Mouse (Mus musculus) limb, embryonic 13.5 days (tissue): ENCODE measurements around the gene Ifi214. TPM values are rescaled to one million over a fixed set of nuclear protein-coding genes. Genes with fewer than 3 reads are reported as not detected.
"Not testable (repeated sequence)": the region's sequence is repeated elsewhere in the genome, so short reads cannot be mapped to it uniquely, and the experiment has no call there.

ENCODE experiments used
- ATAC-seq: fragments of 200-750 bp; cut with Nextera tagmentation; 2 replicates; pipeline ENCODE4 v1.8.0; 2017; ENCODE audit warnings: low read depth, moderate number of reproducible peaks, moderate TSS enrichment; ENCODE audit not compliant: low FRiP score
- H3K27ac ChIP-seq: fragments of 300-500 bp; sonication (generic); 2 replicates; pipeline ENCODE4 v1.5.1; 2015; ENCODE audit warnings: inconsistent platforms, mild to moderate bottlenecking, moderate library complexity
- H3K27me3 ChIP-seq: fragments of 300-500 bp; sonication (generic); 2 replicates; pipeline ENCODE4 v1.6.1; 2015; ENCODE audit warnings: mild to moderate bottlenecking, inconsistent platforms
- H3K36me3 ChIP-seq: fragments of 300-500 bp; sonication (generic); 2 replicates; pipeline ENCODE4 v1.6.1; 2015; ENCODE audit warnings: inconsistent platforms, mild to moderate bottlenecking, moderate library complexity
- H3K4me1 ChIP-seq: fragments of 300-500 bp; sonication (generic); 2 replicates; pipeline ENCODE4 v1.6.1; 2015; ENCODE audit warnings: inconsistent platforms
- H3K4me2 ChIP-seq: fragments of 300-500 bp; sonication (generic); replicated peaks from 2 replicates; pipeline ENCODE4 v1.6.1; 2015; ENCODE audit warnings: inconsistent platforms, mild to moderate bottlenecking, moderate library complexity
- H3K4me3 ChIP-seq: fragments of 300-500 bp; sonication (generic); 2 replicates; pipeline ENCODE4 v1.5.1; 2015; ENCODE audit warnings: moderate library complexity, mild to moderate bottlenecking, inconsistent platforms
- H3K9ac ChIP-seq: fragments of 300-500 bp; sonication (generic); 2 replicates; pipeline ENCODE4 v1.6.1; 2015; ENCODE audit warnings: mild to moderate bottlenecking, inconsistent platforms
- H3K9me3 ChIP-seq: fragments of 300-500 bp; sonication (generic); 2 replicates; pipeline ENCODE4 v1.6.1; 2016; ENCODE audit warnings: inconsistent platforms
- WGBS: fragments of 180-500 bp; shearing (Covaris S2); methylation state at CpG from one replicate; pipeline ENCODE4 v1.1.7; 2015; 5-methylcytosine and 5-hydroxymethylcytosine counted together
- polyA plus RNA-seq: library from polyadenylated mRNA; unstranded; fragments of >200 nt; fragmentation: Nextera tagmentation; extraction: Ambion mirVana; gene quantifications from 2 replicates; pipeline ENCODE4 v1.2.1, GENCODE M21; 2015

The Ifi214 gene
- polyA plus RNA-seq: not detected in 2 replicates

DNA sequence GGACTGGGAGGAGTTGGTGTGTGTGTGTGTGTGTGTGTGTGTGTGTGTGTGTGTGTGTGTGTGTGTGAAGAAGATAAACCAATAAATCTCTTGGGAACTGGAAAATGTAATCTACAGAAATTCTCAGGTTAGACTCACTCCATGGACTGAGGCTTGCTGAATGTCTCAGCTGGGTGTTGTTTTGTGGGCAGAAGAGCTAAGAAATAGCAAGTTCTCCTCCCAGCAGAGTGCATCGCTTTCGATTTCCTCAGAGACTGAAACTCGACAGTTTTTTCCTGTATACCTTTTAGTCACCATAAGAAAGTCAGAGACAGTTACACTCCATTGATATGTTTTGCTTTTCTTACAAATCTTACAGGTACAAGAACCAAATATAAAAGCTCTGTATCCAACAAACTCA lies at the start of gene Ifi214:
Ifi214 (minus strand) TSS at position 167 of the 400 bp plus-strand sequence.
- not testable (repeated sequence) for ATAC-seq, H3K9ac ChIP-seq, H3K4me2 ChIP-seq, H3K4me1 ChIP-seq, H3K27me3 ChIP-seq, H3K4me3 ChIP-seq, H3K36me3 ChIP-seq, H3K27ac ChIP-seq, H3K9me3 ChIP-seq
- 88% methylated on average over 3 of the region's 3 CpGs for WGBS

DNA sequence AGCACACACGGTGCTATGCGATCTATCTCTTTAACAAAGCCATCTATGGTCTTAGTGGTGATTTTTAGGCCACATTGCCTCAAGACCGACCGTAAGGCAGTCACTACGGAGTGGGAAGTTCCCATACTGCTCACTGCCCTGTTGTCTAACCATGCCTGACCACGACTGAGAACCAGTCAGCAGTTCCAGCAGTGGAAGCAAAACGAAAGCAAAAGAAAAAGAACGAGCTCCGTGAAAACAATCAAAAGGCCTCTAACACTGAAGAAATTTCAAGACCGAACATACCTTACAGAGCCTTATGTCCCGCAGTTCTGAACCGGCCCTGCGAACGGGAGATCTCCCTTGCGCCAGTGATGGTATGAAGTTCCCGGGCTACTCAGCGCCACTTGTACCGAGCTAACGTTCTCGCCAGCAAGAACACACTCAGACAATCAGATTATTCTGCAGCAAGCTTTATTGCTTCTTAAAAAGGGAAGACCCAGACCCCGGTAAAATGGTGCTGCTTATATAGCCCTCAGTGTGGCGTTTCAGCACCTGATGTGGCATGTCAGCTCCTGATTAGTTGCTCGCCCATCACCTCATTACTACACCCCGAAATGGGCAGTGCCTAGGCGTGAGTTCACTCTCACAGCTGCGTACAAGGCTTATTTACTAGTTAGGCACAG lies 44.3 kb upstream of the Ifi214 start:
- H3K9me3 ChIP-seq: peaks cover 41% of the 10 kb centered on the region
- H3K27me3 ChIP-seq: no peaks in the 10 kb centered on the region
- WGBS: 90% methylated on average over 26 of the region's 26 CpGs
- H3K27ac ChIP-seq: no peak overlapping the region
- no peak for ATAC-seq
- no peaks in the 10 kb centered on the region for H3K4me1 ChIP-seq
- no peaks in the 10 kb centered on the region for H3K36me3 ChIP-seq
- no peak overlapping the region for H3K4me2 ChIP-seq
- H3K9ac ChIP-seq: no peak overlapping the region
- no peak overlapping the region for H3K4me3 ChIP-seq

DNA sequence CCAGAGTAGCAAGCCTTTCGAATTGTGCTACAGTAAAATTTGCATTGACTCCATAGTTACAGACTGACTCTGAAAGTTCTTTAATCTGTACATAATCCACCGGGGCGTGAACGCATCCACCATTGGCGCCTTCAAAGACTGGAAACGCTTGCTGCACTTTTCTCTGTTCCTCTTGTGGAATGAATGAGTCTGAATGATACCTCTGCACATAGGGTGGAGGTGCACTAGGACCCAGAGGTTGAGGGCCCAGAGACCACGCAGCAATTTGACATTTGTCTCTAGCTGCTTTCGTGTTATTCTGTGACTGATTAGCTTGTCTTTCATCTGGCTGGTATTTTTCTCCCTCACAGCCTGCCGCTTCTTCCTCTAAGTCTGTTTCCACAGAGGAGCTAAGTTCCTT lies 43.3 kb upstream of the Ifi214 start:
- ATAC-seq: no peak
- H3K4me3 ChIP-seq: no peak overlapping the region
- H3K36me3 ChIP-seq: no peaks in the 10 kb centered on the region
- WGBS: 92% methylated on average over 9 of the region's 9 CpGs
- H3K9me3 ChIP-seq: peaks cover 42% of the 10 kb centered on the region
- no peak overlapping the region for H3K4me2 ChIP-seq
- H3K4me1 ChIP-seq: no peaks in the 10 kb centered on the region
- no peak overlapping the region for H3K27ac ChIP-seq
- H3K9ac ChIP-seq: no peak overlapping the region
- no peaks in the 10 kb centered on the region for H3K27me3 ChIP-seq

DNA sequence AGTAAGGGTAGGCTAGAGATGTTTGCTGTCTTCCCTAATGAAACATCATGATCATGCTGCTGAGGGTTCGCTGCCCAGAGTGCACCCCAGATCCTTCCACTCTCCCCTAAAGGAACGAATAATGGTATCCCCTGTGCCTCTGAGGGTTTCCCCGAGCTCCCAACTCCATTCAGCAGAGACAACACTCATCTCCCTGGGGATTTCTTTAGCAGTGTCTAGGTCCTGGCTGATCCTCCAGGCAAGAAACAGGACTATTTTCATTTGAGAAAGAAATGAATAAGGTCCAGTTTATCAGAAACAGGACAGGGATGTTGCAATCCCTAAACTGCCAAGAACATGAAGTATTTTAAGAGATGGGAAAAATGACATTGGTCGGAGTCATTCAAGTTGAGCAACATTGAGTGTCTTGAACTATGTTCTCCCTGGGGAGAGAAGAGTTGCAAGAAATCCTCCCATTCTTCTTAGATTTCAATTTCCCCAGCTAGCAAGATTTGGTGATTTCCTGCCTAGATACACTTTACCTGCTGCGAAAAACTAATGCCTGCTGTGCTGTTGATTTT lies 14.8 kb upstream of the Ifi214 start:
- 85% methylated on average over 5 of the region's 5 CpGs for WGBS
- not testable (repeated sequence) for ATAC-seq, H3K4me1 ChIP-seq, H3K9me3 ChIP-seq, H3K4me2 ChIP-seq, H3K9ac ChIP-seq, H3K36me3 ChIP-seq, H3K27me3 ChIP-seq, H3K27ac ChIP-seq, H3K4me3 ChIP-seq

DNA sequence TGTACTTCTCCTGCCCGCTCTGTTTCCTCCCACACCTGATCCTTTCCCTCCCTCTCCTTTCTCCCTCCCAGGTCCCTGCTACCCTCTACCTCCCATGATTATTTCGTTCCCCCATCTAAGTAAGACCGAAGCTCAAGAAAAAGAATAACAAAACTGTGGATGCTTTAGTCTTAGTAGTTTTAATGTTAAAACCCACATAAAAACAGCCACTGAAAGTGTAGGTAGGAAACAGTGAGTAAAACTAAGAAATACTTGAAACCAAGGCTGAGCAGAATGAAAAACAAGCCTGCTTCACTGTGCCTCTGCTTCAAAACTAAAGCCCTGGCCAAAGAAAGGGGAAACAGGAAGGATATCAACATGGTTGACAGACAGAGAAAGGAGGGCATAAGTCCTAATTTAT lies 13.0 kb upstream of the Ifi214 start:
- H3K9ac ChIP-seq, H3K4me3 ChIP-seq, H3K4me2 ChIP-seq, ATAC-seq, H3K9me3 ChIP-seq, H3K4me1 ChIP-seq, H3K27ac ChIP-seq, H3K36me3 ChIP-seq, H3K27me3 ChIP-seq: not testable (repeated sequence)
- 84% methylated on average over 3 of the region's 3 CpGs for WGBS

DNA sequence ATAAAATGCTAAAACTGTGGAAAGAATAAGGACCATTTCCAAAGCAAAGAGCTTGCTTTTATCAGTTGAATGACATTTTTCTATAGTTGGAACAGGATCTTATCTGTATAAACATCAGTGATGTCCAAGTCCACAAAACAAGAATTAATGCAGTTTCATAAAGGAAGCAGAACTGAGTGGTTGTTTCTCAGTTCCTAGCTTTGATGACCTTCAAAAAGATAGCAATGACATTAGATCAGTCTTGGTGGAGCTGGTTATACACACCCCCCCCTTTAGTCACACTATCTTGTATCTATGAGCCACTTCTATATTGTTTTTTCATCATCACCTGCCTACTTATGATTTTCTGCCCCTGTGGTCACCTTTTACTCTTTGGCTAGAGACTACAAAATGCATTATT lies 14.3 kb downstream of the Ifi214 start:
- Histone ChIP-seq H3K36me3 (no peaks in the 10 kb centered on the region), H3K27ac (no peak overlapping the region), H3K9me3 (no peaks in the 10 kb centered on the region), H3K4me3 (no peak overlapping the region), H3K4me1 (no peaks in the 10 kb centered on the region), H3K4me2 (no peak overlapping the region), H3K9ac (no peak overlapping the region), H3K27me3 (no peaks in the 10 kb centered on the region)
- no peak for ATAC-seq

DNA sequence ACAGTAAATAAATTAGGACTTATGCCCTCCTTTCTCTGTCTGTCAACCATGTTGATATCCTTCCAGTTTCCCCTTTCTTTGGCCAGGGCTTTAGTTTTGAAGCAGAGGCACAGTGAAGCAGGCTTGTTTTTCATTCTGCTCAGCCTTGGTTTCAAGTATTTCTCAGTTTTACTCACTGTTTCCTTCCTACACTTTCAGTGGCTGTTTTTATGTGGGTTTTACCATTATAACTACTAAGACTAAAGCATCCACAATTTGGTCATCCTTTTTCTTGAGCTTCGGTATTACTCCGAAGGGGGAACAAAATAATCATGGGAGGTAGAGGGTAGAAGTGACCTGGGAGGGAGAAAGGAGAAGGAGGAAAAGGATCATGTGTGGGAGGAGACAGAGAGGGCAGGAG lies 25.2 kb downstream of the Ifi214 start:
- H3K9me3 ChIP-seq, H3K4me1 ChIP-seq, H3K9ac ChIP-seq, H3K4me2 ChIP-seq, H3K4me3 ChIP-seq, H3K27me3 ChIP-seq, H3K27ac ChIP-seq, H3K36me3 ChIP-seq, ATAC-seq: not testable (repeated sequence)
- WGBS: 84% methylated on average over 2 of the region's 2 CpGs

DNA sequence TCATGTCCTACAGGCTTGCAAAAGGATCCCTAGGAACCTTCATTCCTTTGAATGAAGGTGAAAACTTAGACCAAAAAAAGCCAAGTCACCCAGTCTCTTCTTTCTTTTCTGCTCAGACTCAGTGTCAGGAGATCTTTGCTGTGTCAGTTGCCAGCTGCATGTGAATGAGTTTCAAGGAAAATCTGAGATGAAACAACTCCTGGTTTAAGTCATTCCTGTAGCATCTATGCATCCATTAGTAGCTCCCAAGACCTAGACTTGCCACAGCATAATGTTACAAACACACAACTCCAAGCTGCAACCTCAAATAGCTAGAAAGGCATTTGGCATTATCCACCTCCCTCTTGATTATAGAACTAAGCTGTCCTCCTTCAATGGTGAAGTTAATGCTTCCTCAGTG lies 44.3 kb downstream of the Ifi214 start:
- not testable (repeated sequence) for H3K36me3 ChIP-seq, H3K27me3 ChIP-seq, H3K4me1 ChIP-seq, H3K27ac ChIP-seq, H3K9me3 ChIP-seq, H3K9ac ChIP-seq, H3K4me3 ChIP-seq, H3K4me2 ChIP-seq, ATAC-seq

DNA sequence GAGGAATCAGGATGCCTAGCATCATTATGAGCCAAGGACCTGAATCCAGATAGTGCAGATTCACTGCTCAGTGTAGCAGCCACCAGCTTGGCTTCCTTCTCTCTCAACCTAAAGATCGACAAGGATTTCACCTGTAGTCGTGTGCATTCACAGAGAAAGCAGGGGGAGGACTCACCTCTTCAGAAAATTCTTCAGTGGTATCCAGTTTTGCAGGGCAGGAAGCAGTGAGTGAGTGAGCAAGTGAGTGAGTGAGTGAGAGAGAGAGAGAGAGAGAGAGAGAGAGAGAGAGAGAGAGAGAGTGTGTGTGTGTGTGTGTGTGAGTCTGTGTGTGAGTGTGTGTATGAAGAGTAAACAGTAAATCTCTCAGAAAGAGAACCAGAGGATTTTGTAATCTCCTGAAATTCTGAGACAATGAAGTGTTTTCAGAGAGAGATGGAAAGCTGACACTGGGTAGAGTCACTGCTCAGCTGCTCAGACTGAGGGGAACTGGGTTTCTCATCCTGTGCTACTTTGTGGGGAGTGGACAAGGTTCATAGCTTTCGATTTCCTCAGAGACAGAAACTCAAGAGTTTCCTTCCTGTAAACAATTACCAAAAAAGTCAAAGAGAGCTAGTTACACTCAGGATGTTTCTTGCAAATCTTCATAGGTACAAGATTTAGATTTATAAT lies 44.8 kb downstream of the Ifi214 start, which contains the start of gene Ifi206:
Ifi206 (minus strand) TSS at position 230 of the 669 bp plus-strand sequence.
- H3K4me3 ChIP-seq, H3K4me2 ChIP-seq, H3K36me3 ChIP-seq, H3K27ac ChIP-seq, ATAC-seq, H3K27me3 ChIP-seq, H3K9ac ChIP-seq, H3K4me1 ChIP-seq, H3K9me3 ChIP-seq: not testable (repeated sequence)
- 70% methylated on average over 3 of the region's 3 CpGs for WGBS

DNA sequence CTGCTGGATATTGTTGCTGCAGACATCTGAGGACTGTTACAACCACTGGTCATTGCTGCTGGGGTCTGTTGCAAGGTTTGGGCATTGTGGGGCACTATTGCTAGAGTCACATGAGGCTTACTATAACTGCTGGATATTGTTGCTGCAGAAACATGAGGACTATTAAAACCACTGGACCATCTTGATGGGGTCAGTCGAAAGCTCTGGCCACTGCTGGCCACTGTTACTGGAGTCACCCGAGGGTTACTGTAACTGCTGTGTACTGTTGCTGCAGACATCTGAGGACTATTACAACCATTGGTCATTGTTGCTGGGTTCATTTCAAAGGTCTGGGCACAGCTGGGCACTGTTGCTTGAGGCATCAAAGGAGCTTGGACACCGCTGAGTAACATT lies 54.6 kb downstream of the Ifi214 start:
- ATAC-seq, H3K27me3 ChIP-seq, H3K36me3 ChIP-seq, H3K4me3 ChIP-seq, H3K9ac ChIP-seq, H3K27ac ChIP-seq, H3K9me3 ChIP-seq, H3K4me2 ChIP-seq, H3K4me1 ChIP-seq: not testable (repeated sequence)
- 72% methylated on average over 3 of the region's 3 CpGs for WGBS

DNA sequence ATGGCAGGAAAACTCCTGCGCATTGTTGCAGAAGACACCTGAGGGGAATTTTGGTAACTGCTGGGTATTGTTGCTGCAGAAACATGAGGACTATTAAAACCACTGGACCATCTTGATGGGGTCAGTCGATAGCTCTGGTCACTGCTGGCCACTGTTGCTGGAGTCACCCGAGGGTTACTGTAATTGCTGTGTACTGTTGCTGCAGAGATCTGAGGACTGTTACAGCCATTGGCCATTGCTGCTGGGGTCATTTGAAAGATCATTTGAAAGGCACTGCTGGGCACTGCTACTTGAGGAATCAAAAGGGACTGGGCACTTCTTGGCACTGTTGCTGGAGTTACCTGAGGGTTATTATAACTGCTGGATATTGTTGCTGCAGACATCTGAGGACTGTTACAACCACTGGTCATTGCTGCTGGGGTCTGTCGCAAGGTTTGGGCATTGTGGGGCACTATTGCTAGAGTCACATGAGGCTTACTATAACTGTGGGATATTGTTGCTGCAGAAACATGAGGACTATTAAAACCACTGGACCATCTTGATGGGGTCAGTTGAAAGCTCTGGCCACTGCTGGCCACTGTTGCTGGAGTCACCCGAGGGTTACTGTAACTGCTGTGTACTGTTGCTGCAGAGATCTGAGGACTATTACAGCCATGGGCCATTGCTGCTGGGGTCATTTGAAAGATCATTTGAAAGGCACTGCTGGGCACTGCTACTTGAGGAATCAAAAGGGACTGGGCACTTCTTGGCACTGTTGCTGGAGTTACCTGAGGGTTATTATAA lies 55.2 kb downstream of the Ifi214 start:
- H3K4me3 ChIP-seq, H3K27ac ChIP-seq, H3K36me3 ChIP-seq, H3K4me2 ChIP-seq, H3K27me3 ChIP-seq, H3K4me1 ChIP-seq, H3K9ac ChIP-seq, H3K9me3 ChIP-seq, ATAC-seq: not testable (repeated sequence)
- WGBS: 78% methylated on average over 5 of the region's 5 CpGs
